Mouse (Mus musculus): ENCODE results near the gene Usp2. TPM values are rescaled to one million over a fixed set of nuclear protein-coding genes. Genes with fewer than 3 reads are reported as not detected.

The Usp2 gene
- polyA plus RNA-seq, 1 experiment from 2014 or later, result 11.0 TPM

- no peaks in the 10 kb centered on the region for H3K4me1 ChIP-seq (replicated peaks)
- peaks cover 13% of the 10 kb centered on the region for H3K27me3 ChIP-seq
- H3K4me2 ChIP-seq, result no peak overlapping the region
- ATAC-seq (ENCODE audit: insufficient number of reproducible peaks, insufficient read depth, low FRiP score, low TSS enrichment, low read depth), result no peak
- 85% methylated on average over 5 of the region's 5 CpGs for WGBS
- no peak overlapping the region for H3K4me3 ChIP-seq (replicated peaks)
- H3K36me3 ChIP-seq, result no peaks in the 10 kb centered on the region
- no peak overlapping the region for H3K27ac ChIP-seq
- H3K9me3 ChIP-seq, result no peaks in the 10 kb centered on the region
- H3K9ac ChIP-seq (replicated peaks), result no peak overlapping the region
Observed at GRCm38 (mm10) chr9:44037106-44037505, 29.7 kb upstream of the Usp2 start.

- no peaks in the 10 kb centered on the region for H3K36me3 ChIP-seq
- H3K27me3 ChIP-seq, result peaks cover 54% of the 10 kb centered on the region
- no peak overlapping the region for H3K9ac ChIP-seq (replicated peaks)
- peaks cover 14% of the 10 kb centered on the region for H3K4me1 ChIP-seq (replicated peaks)
- no peak overlapping the region for H3K4me2 ChIP-seq
- no peak overlapping the region for H3K4me3 ChIP-seq (replicated peaks)
- H3K27ac ChIP-seq, result no peak overlapping the region
- ATAC-seq (ENCODE audit: insufficient number of reproducible peaks, insufficient read depth, low FRiP score, low TSS enrichment, low read depth), result no peak
- 78% methylated on average over 7 of the region's 7 CpGs for WGBS
- H3K9me3 ChIP-seq, result no peaks in the 10 kb centered on the region
Observed at GRCm38 (mm10) chr9:44041511-44042395, 25.1 kb upstream of the Usp2 start.

- no peak for ATAC-seq (ENCODE audit: insufficient number of reproducible peaks, insufficient read depth, low FRiP score, low TSS enrichment, low read depth)
- Histone ChIP-seq H3K4me2 (no peak overlapping the region), H3K27me3 (peaks cover 54% of the 10 kb centered on the region)
Observed at GRCm38 (mm10) chr9:44042396-44042680, 24.5 kb upstream of the Usp2 start.

GRCm38 (mm10) chr9:44042836-44043707 is 23.7 kb upstream of the Usp2 start, which contains the start of gene Thy1:
Gene Thy1, plus strand, starts transcription at chr9:44043384.
- Histone ChIP-seq H3K27me3 (peaks cover 60% of the 10 kb centered on the region), H3K4me3 (replicated peaks) (peak within 1 kb of the TSS; percentile 39), H3K4me2 (peak within 1 kb of the TSS; percentile 75), H3K9ac (replicated peaks) (peak within 1 kb of the TSS; percentile 37; the same call in 1 of the 2 replicates), H3K4me1 (replicated peaks) (peaks cover 14% of the 10 kb centered on the region), H3K9me3 (no peaks in the 10 kb centered on the region), H3K36me3 (no peaks in the 10 kb centered on the region), H3K27ac (no peak within 1 kb of the TSS)
- no peak; the same call in 1 of the 2 replicates for ATAC-seq (ENCODE audit: insufficient number of reproducible peaks, insufficient read depth, low FRiP score, low TSS enrichment, low read depth)
- under 1% methylated on average over 30 of the region's 30 CpGs for WGBS

More at GRCm38 (mm10) chr9:44042396-44042680, 24.5 kb upstream of the Usp2 start:
- Histone ChIP-seq H3K4me1 (replicated peaks) (peaks cover 14% of the 10 kb centered on the region), H3K9ac (replicated peaks) (no peak overlapping the region), H3K4me3 (replicated peaks) (no peak overlapping the region), H3K36me3 (no peaks in the 10 kb centered on the region), H3K27ac (no peak overlapping the region), H3K9me3 (no peaks in the 10 kb centered on the region)
- WGBS, result 83% methylated on average over 1 of the region's 1 CpGs

GRCm38 (mm10) chr9:44043708-44044425 is 23.0 kb upstream of the Usp2 start:
- peaks cover 62% of the 10 kb centered on the region for H3K27me3 ChIP-seq
- H3K4me1 ChIP-seq (replicated peaks), result peaks cover 14% of the 10 kb centered on the region
- ATAC-seq (ENCODE audit: insufficient number of reproducible peaks, insufficient read depth, low FRiP score, low TSS enrichment, low read depth), result no peak
- 3% methylated on average over 23 of the region's 23 CpGs for WGBS
- H3K27ac ChIP-seq, result no peak overlapping the region
- H3K9me3 ChIP-seq, result no peaks in the 10 kb centered on the region
- peak overlapping the region; percentile 37; the same call in 1 of the 2 replicates for H3K9ac ChIP-seq (replicated peaks)
- no peaks in the 10 kb centered on the region for H3K36me3 ChIP-seq
- peak overlapping the region; percentile 75 for H3K4me2 ChIP-seq
- H3K4me3 ChIP-seq (replicated peaks), result peak overlapping the region; percentile 39

GRCm38 (mm10) chr9:44044426-44045157 is 22.2 kb upstream of the Usp2 start:
- H3K9me3 ChIP-seq, result no peaks in the 10 kb centered on the region
- no peak overlapping the region for H3K4me3 ChIP-seq (replicated peaks)
- 44% methylated on average over 14 of the region's 14 CpGs for WGBS
- peak overlapping the region; percentile 75; the same call in 1 of the 2 replicates for H3K4me2 ChIP-seq
- ATAC-seq (ENCODE audit: insufficient number of reproducible peaks, insufficient read depth, low FRiP score, low TSS enrichment, low read depth), result no peak
- H3K27ac ChIP-seq, result no peak overlapping the region
- no peak overlapping the region for H3K9ac ChIP-seq (replicated peaks)
- no peaks in the 10 kb centered on the region for H3K36me3 ChIP-seq
- peaks cover 62% of the 10 kb centered on the region for H3K27me3 ChIP-seq
- H3K4me1 ChIP-seq (replicated peaks), result peaks cover 14% of the 10 kb centered on the region

- Histone ChIP-seq H3K36me3 (no peaks in the 10 kb centered on the region), H3K27ac (no peak overlapping the region), H3K4me1 (replicated peaks) (peaks cover 14% of the 10 kb centered on the region), H3K9me3 (no peaks in the 10 kb centered on the region), H3K27me3 (peaks cover 62% of the 10 kb centered on the region), H3K4me2 (no peak overlapping the region), H3K9ac (replicated peaks) (no peak overlapping the region), H3K4me3 (replicated peaks) (no peak overlapping the region)
- 76% methylated on average over 3 of the region's 3 CpGs for WGBS
- no peak for ATAC-seq (ENCODE audit: insufficient number of reproducible peaks, insufficient read depth, low FRiP score, low TSS enrichment, low read depth)
Observed at GRCm38 (mm10) chr9:44045158-44045883, 21.5 kb upstream of the Usp2 start.

GRCm38 (mm10) chr9:44045884-44046272 is 20.9 kb upstream of the Usp2 start:
- no peaks in the 10 kb centered on the region for H3K9me3 ChIP-seq
- ATAC-seq (ENCODE audit: insufficient number of reproducible peaks, insufficient read depth, low FRiP score, low TSS enrichment, low read depth), result no peak
- no peak overlapping the region for H3K4me3 ChIP-seq (replicated peaks)
- WGBS, result 85% methylated on average over 5 of the region's 5 CpGs
- H3K36me3 ChIP-seq, result no peaks in the 10 kb centered on the region
- no peak overlapping the region for H3K9ac ChIP-seq (replicated peaks)
- peaks cover 14% of the 10 kb centered on the region for H3K4me1 ChIP-seq (replicated peaks)
- no peak overlapping the region for H3K4me2 ChIP-seq
- no peak overlapping the region for H3K27ac ChIP-seq
- H3K27me3 ChIP-seq, result peaks cover 62% of the 10 kb centered on the region

- no peaks in the 10 kb centered on the region for H3K9me3 ChIP-seq
- no peaks in the 10 kb centered on the region for H3K36me3 ChIP-seq
- H3K4me2 ChIP-seq, result no peak overlapping the region
- no peak for ATAC-seq (ENCODE audit: insufficient number of reproducible peaks, insufficient read depth, low FRiP score, low TSS enrichment, low read depth)
- H3K4me3 ChIP-seq (replicated peaks), result no peak overlapping the region
- no peak overlapping the region for H3K27ac ChIP-seq
- peaks cover 14% of the 10 kb centered on the region for H3K4me1 ChIP-seq (replicated peaks)
- peaks cover 56% of the 10 kb centered on the region for H3K27me3 ChIP-seq
- 89% methylated on average over 12 of the region's 12 CpGs for WGBS
- H3K9ac ChIP-seq (replicated peaks), result no peak overlapping the region
Observed at GRCm38 (mm10) chr9:44046426-44046825, 20.4 kb upstream of the Usp2 start.

GRCm38 (mm10) chr9:44047071-44047470 is 19.8 kb upstream of the Usp2 start:
- H3K4me3 ChIP-seq (replicated peaks), result no peak overlapping the region
- H3K9ac ChIP-seq (replicated peaks), result no peak overlapping the region
- 57% methylated on average over 6 of the region's 6 CpGs for WGBS
- H3K4me1 ChIP-seq (replicated peaks), result peaks cover 14% of the 10 kb centered on the region
- H3K36me3 ChIP-seq, result no peaks in the 10 kb centered on the region
- no peak overlapping the region for H3K27ac ChIP-seq
- peaks cover 50% of the 10 kb centered on the region for H3K27me3 ChIP-seq
- no peaks in the 10 kb centered on the region for H3K9me3 ChIP-seq
- H3K4me2 ChIP-seq, result no peak overlapping the region; the same call in 1 of the 2 replicates
- no peak for ATAC-seq (ENCODE audit: insufficient number of reproducible peaks, insufficient read depth, low FRiP score, low TSS enrichment, low read depth)
